Mouse (Mus musculus) embryonic facial prominence, embryonic 12.5 days (tissue): Measurements from ENCODE around the gene Kbtbd8. TPM values are rescaled to one million over a fixed set of nuclear protein-coding genes. Genes with fewer than 3 reads are reported as not detected.

Source experiments
- polyA plus RNA-seq: library from polyadenylated mRNA; unstranded; fragments of >200 nt; fragmentation: Nextera tagmentation; extraction: Ambion mirVana; gene quantifications from 2 replicates; pipeline ENCODE4 v1.2.1, GENCODE M21; 2016

Kbtbd8 gene
- polyA plus RNA-seq, 1 experiment from 2014 or later = 3.9 TPM

Other genes starting within 250 kb of the Kbtbd8 start
- gene Gm10234, start 204.9 kb downstream of the Kbtbd8 start, polyA plus RNA-seq = not detected in 2 replicates